Mouse (Mus musculus) spleen, adult 2 months (tissue): Measurements from ENCODE around the gene Doc2a. TPM values are rescaled to one million over a fixed set of nuclear protein-coding genes. Genes with fewer than 3 reads are reported as not detected.

Experiments
- DNase-seq, 2 experiments: peaks; one replicate each; pipeline versions ENCODE4 v3.0.0 to v3.0.0-alpha.2; 2012 to 2021; ENCODE audit warnings: low spot score in 2 of 2, low read depth in 1 of 2
- H3K27ac ChIP-seq: fragments of 200-500 bp; 2 replicates; pipeline ENCODE4 v1.5.1; 2012; ENCODE audit warnings: low read length, inconsistent platforms; ENCODE audit not compliant: insufficient read depth
- H3K27me3 ChIP-seq: fragments of 200-500 bp; 2 replicates; pipeline ENCODE4 v1.6.1; 2012; ENCODE audit warnings: mild to moderate bottlenecking, moderate library complexity, low read length, inconsistent platforms; ENCODE audit not compliant: control insufficient read depth, insufficient read depth
- H3K36me3 ChIP-seq: fragments of 200-500 bp; 2 replicates; pipeline ENCODE4 v1.6.1; 2012; ENCODE audit warnings: mild to moderate bottlenecking, low read length, inconsistent platforms; ENCODE audit not compliant: control insufficient read depth, insufficient read depth
- H3K4me1 ChIP-seq: fragments of 200-500 bp; 2 replicates; pipeline ENCODE4 v1.6.1; 2011; ENCODE audit warnings: inconsistent platforms; ENCODE audit not compliant: control insufficient read depth, insufficient read depth, insufficient read length
- H3K4me3 ChIP-seq: fragments of 200-500 bp; 2 replicates; pipeline ENCODE4 v1.5.1; 2011; ENCODE audit warnings: mild to moderate bottlenecking, inconsistent platforms; ENCODE audit not compliant: insufficient read depth, insufficient read length; ENCODE audit errors: extremely low read depth
- CTCF ChIP-seq: fragments of 200-500 bp; IDR thresholded peaks from 2 replicates; pipeline ENCODE4 v1.5.1; 2011; ENCODE audit warnings: mild to moderate bottlenecking, inconsistent platforms; ENCODE audit not compliant: insufficient read depth, insufficient read length, insufficient replicate concordance; ENCODE audit errors: extremely low read depth
- POLR2A ChIP-seq: fragments of 200-500 bp; IDR thresholded peaks from 2 replicates; pipeline ENCODE4 v1.6.1; 2011; ENCODE audit warnings: low read depth, low read length, inconsistent platforms
- WGBS: fragments of 180-500 bp; shearing (Covaris S2); methylation state at CpG from one replicate; pipeline ENCODE4 v1.1.7; 2018; 5-methylcytosine and 5-hydroxymethylcytosine counted together
- polyA plus RNA-seq: library from polyadenylated mRNA; depleted of rRNA; stranded (reverse); fragments of >200 nt; gene quantifications from 2 replicates; pipeline ENCODE4 v1.2.3, GENCODE M21; 2012

The Doc2a gene
- polyA plus RNA-seq, 1 experiment, result not detected

DNA sequence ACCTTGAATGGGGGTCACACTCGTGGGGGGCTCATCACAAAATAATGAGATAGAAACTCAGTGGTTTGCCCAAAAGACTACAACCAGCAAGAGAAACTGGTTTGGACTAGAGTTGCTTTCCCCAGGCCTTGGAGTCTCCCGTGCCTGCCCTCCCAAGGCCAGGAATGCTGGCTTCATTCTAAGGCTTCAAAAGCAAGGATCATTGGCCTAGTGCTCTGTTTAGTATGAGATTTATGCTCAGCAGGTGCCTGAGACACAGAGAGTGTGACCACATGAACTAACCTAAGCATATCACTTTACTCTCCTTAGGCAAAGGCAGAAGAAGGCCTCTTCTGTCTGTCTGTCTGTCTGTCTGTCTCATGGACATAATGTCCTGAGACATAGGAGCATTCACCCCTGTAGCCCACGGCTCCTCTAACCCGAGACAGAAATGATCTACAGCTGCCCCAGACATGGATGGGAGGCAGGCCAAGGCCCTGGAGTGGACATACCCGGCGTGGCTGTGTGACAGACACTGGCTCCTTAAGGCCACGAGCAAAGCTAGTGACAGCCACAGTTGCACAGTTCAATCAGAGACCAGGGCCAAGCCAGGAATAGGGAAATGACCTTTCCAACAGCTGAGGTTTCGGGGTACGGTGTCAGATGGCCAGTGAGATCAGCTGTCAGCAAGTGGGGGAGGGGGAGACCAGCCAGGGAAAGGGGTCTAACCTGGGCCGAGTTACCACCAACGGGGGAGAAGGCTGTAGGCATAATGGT lies 44.9 kb upstream of the Doc2a start:
- Histone ChIP-seq H3K4me3 (no peak overlapping the region), H3K36me3 (peaks cover 2% of the 10 kb centered on the region; the same call in 1 of the 2 replicates), H3K27ac (no peak overlapping the region), H3K4me1 (peaks cover 7% of the 10 kb centered on the region; the same call in 1 of the 2 replicates), H3K27me3 (no peaks in the 10 kb centered on the region)
- 89% methylated on average over 11 of the region's 11 CpGs for WGBS
- no peak for DNase-seq
- TF ChIP-seq CTCF, result no peak
- TF ChIP-seq POLR2A, result no peak

DNA sequence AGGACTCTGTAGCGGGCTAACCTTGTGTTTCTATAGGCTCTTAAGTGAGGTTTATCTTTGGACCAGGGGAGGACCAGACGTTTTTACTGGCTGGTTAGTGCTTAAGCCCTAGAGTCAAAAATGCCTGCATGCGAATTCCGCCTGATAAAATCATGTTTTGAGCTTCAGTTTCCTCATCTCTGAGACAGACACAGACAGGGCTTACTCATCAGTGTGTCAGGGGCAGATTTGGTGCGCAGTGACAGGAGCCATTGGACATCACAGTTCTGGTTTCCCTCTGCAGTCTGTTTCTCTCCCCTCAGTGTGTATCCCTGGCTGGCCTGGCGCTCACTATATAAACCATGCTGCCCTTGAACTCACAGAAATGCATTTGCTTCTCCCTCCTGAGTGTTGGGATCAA lies 44.0 kb upstream of the Doc2a start:
- Histone ChIP-seq H3K4me1 (no peaks in the 10 kb centered on the region), H3K4me3 (no peak overlapping the region), H3K27me3 (no peaks in the 10 kb centered on the region), H3K27ac (no peak overlapping the region), H3K36me3 (no peaks in the 10 kb centered on the region)
- WGBS, result 80% methylated on average over 6 of the region's 6 CpGs
- no peak for DNase-seq
- TF ChIP-seq POLR2A (no peak), CTCF (no peak)

DNA sequence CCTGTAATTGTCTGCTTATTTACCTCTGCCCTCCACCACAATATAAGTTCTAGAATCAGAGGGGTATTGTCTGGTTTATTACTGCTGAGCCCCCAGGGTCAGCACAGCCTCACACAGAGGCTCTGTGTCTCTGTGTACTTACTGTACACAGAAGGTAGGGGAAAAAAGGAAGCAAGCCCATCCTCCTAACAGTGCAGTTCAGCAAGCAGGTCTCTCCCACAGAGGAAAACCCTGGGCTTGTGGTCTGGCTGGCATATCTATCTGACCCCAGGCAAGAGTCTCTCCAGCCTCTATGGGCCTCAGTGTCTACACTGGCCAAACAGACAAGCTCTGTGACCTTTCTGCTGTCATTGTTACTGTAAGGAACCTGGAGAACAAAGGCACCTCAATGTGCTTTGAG lies 43.5 kb upstream of the Doc2a start:
- Histone ChIP-seq H3K27me3 (no peaks in the 10 kb centered on the region), H3K36me3 (no peaks in the 10 kb centered on the region), H3K4me1 (no peaks in the 10 kb centered on the region; the same call in 1 of the 2 replicates), H3K27ac (no peak overlapping the region), H3K4me3 (no peak overlapping the region)
- no peak for TF ChIP-seq POLR2A
- no peak for TF ChIP-seq CTCF
- DNase-seq, result no peak

DNA sequence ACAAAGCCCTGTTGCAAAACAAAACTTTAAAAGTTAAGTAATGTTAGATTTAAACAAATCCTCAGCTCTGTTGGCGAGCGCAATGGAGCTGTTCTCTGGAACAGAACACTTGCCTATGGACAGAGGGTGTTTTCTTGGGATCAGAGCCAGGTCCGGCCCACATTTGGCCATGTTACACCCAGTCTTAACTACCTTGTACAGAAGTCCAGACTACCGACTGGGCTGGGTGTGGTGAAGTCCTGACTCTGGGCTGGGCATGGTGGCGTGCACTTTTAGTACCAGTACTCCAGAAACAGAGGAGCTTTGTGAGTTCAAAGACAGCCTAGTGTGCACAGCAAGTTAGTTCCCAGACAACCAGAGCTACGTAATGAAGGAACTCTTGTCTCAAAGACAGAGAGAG lies 40.3 kb upstream of the Doc2a start:
- TF ChIP-seq CTCF (no peak), POLR2A (no peak)
- no peak overlapping the region for H3K27ac ChIP-seq
- no peaks in the 10 kb centered on the region; the same call in none of the 2 replicates for H3K4me1 ChIP-seq
- no peak for DNase-seq
- WGBS, result 81% methylated on average over 6 of the region's 6 CpGs
- H3K4me3 ChIP-seq, result no peak overlapping the region
- no peaks in the 10 kb centered on the region for H3K27me3 ChIP-seq
- H3K36me3 ChIP-seq, result no peaks in the 10 kb centered on the region

DNA sequence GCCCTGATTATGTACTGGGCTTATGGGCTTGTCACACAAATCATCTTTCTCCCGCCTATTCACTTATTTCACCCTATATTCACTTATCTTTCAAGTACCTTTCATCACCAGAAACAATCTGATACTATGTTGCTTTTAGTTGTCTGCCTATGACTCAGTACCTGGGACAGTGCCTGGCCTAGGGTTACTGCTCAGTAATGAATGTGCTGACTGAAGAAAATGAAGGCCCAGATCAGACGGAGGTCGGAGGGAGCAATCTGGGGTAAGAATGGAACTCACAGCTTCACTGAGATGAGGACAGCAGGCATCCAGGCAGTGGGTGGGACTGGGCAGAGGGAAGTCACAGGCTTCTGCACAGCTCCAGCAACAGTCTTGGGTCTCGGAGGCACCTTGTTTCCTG lies 39.8 kb upstream of the Doc2a start:
- Histone ChIP-seq H3K4me1 (no peaks in the 10 kb centered on the region; the same call in none of the 2 replicates), H3K4me3 (no peak overlapping the region), H3K27ac (no peak overlapping the region), H3K27me3 (no peaks in the 10 kb centered on the region), H3K36me3 (no peaks in the 10 kb centered on the region)
- DNase-seq, result no peak
- no peak for TF ChIP-seq POLR2A
- TF ChIP-seq CTCF, result no peak
- 82% methylated on average over 4 of the region's 4 CpGs for WGBS

DNA sequence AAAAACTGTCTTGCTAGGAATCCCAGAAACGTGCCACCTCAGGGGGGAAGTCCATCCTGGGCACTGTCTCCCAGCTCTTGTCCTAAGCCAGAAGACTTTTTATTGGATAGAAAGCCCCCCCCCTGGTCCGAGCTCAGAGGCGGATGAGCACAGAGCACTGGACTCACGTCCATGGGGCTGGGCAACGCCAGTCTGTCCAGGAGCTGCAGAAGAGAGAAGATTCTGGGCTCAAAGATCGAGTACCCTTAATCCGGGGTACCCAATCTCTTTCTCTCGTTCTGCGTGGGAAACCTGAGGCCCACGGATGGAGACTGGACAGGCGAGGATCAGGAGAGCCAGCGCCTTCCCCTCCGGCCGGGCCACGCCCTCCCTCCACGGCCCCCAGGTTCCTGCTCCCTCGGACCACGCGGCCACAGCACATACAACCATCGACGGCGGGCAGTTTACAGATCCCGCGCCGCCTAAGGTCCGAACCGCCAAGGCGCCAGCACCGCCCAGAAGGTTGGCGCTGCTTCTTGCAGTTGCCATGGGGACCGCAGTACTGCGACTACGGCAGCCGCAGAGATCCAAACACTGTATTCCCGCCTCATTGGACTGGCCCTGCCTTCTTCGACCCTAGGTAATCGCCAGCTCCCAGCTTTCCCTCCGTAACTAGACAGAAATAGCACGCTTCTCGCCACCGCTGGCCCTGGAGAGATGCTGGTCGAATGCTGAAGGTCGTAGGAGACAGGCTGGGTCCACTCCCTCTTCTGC lies 38.3 kb upstream of the Doc2a start:
- no peaks in the 10 kb centered on the region for H3K36me3 ChIP-seq
- TF ChIP-seq CTCF, result no peak
- no peaks in the 10 kb centered on the region; the same call in none of the 2 replicates for H3K4me1 ChIP-seq
- WGBS, result 2% methylated on average over 43 of the region's 43 CpGs
- peak overlapping the region; percentile 53 for H3K4me3 ChIP-seq
- no peak overlapping the region for H3K27ac ChIP-seq
- H3K27me3 ChIP-seq, result no peaks in the 10 kb centered on the region
- peak in 1 of 2 experiments; percentile 55 for DNase-seq
